Mouse (Mus musculus) midbrain, embryonic 15.5 days (tissue): ENCODE results near the gene Nol12. TPM values are rescaled to one million over a fixed set of nuclear protein-coding genes. Genes with fewer than 3 reads are reported as not detected.

Experiments
- ATAC-seq: fragments of 200-750 bp; cut with Nextera tagmentation; replicated peaks from 2 replicates; pipeline ENCODE4 v1.8.0; 2017; ENCODE audit warnings: moderate TSS enrichment
- H3K27ac ChIP-seq: fragments of 300-500 bp; sonication (generic); 2 replicates; pipeline ENCODE4 v1.5.1; 2015; ENCODE audit warnings: mild to moderate bottlenecking, inconsistent platforms
- H3K27me3 ChIP-seq: fragments of 300-500 bp; sonication (generic); replicated peaks from 2 replicates; pipeline ENCODE4 v1.6.1; 2015; ENCODE audit warnings: inconsistent platforms
- H3K36me3 ChIP-seq: fragments of 300-500 bp; sonication (generic); replicated peaks from 2 replicates; pipeline ENCODE4 v1.6.1; 2015; ENCODE audit warnings: inconsistent platforms
- H3K4me1 ChIP-seq: fragments of 300-500 bp; sonication (generic); 2 replicates; pipeline ENCODE4 v1.6.1; 2015; ENCODE audit warnings: inconsistent platforms
- H3K4me2 ChIP-seq: fragments of 300-500 bp; sonication (generic); 2 replicates; pipeline ENCODE4 v1.6.1; 2015; ENCODE audit warnings: inconsistent platforms, mild to moderate bottlenecking, moderate library complexity
- H3K4me3 ChIP-seq: fragments of 300-500 bp; sonication (generic); 2 replicates; pipeline ENCODE4 v1.5.1; 2015; ENCODE audit warnings: mild to moderate bottlenecking, inconsistent platforms
- H3K9ac ChIP-seq: fragments of 300-500 bp; sonication (generic); 2 replicates; pipeline ENCODE4 v1.6.1; 2015; ENCODE audit warnings: mild to moderate bottlenecking, inconsistent platforms
- H3K9me3 ChIP-seq: fragments of 300-500 bp; sonication (generic); 2 replicates; pipeline ENCODE4 v1.6.1; 2016; ENCODE audit warnings: inconsistent platforms
- WGBS: fragments of 180-500 bp; shearing (Covaris S2); methylation state at CpG from one replicate; pipeline ENCODE4 v1.1.7; 2015; ENCODE audit warnings: mixed read lengths; 5-methylcytosine and 5-hydroxymethylcytosine counted together
- polyA plus RNA-seq: library from polyadenylated mRNA; unstranded; fragments of >200 nt; fragmentation: Nextera tagmentation; extraction: Ambion mirVana; gene quantifications from 2 replicates; pipeline ENCODE4 v1.2.1, GENCODE M21; 2015

Gene Nol12
- polyA plus RNA-seq: 62.5 and 65.8 TPM in 2 replicates

- no peaks in the 10 kb centered on the region for H3K27me3 ChIP-seq
- ATAC-seq: peak; percentile 89
- no peaks in the 10 kb centered on the region for H3K9me3 ChIP-seq
- peaks cover 17% of the 10 kb centered on the region for H3K4me1 ChIP-seq
- peak within 1 kb of the TSS; percentile 65 for H3K4me2 ChIP-seq
- WGBS: 0% methylated on average over 42 of the region's 42 CpGs
- H3K4me3 ChIP-seq: peak within 1 kb of the TSS; percentile 80
- peak within 1 kb of the TSS; percentile 84 for H3K9ac ChIP-seq
- peak within 1 kb of the TSS; percentile 88 for H3K27ac ChIP-seq
- peaks cover 13% of the 10 kb centered on the region; the same call in 1 of the 2 replicates for H3K36me3 ChIP-seq
These were observed at the start of gene Nol12 for GRCm38 (mm10) chr15:78934784-78935320. Nol12 (plus strand) TSS chr15:78934933.

- Histone ChIP-seq H3K4me2 (no peak overlapping the region), H3K27ac (no peak overlapping the region), H3K36me3 (peaks cover 24% of the 10 kb centered on the region), H3K4me1 (no peaks in the 10 kb centered on the region), H3K4me3 (no peak overlapping the region), H3K9me3 (no peaks in the 10 kb centered on the region), H3K9ac (no peak overlapping the region), H3K27me3 (no peaks in the 10 kb centered on the region)
- WGBS: 22% methylated on average over 13 of the region's 13 CpGs
- ATAC-seq: no peak
These were observed 45.3 kb upstream of the Nol12 start for GRCm38 (mm10) chr15:78889401-78889853.

- Histone ChIP-seq H3K27me3 (no peaks in the 10 kb centered on the region), H3K36me3 (peaks cover 12% of the 10 kb centered on the region), H3K9ac (no peak overlapping the region), H3K4me3 (no peak overlapping the region), H3K27ac (no peak overlapping the region), H3K4me2 (no peak overlapping the region), H3K9me3 (no peaks in the 10 kb centered on the region), H3K4me1 (no peaks in the 10 kb centered on the region)
- ATAC-seq: no peak
- 72% methylated on average over 7 of the region's 7 CpGs for WGBS
These were observed 42.3 kb upstream of the Nol12 start for GRCm38 (mm10) chr15:78892440-78892839.

- H3K27ac ChIP-seq: no peak overlapping the region
- WGBS: 64% methylated on average over 13 of the region's 13 CpGs
These were observed 40.0 kb upstream of the Nol12 start for GRCm38 (mm10) chr15:78894726-78895125.

GRCm38 (mm10) chr15:78895741-78896140 is 39.0 kb upstream of the Nol12 start:
- no peak overlapping the region for H3K4me3 ChIP-seq
- H3K36me3 ChIP-seq: peaks cover 7% of the 10 kb centered on the region
- ATAC-seq: no peak
- H3K9ac ChIP-seq: no peak overlapping the region
- no peak overlapping the region for H3K27ac ChIP-seq
- H3K27me3 ChIP-seq: peaks cover 24% of the 10 kb centered on the region
- peaks cover 17% of the 10 kb centered on the region for H3K4me1 ChIP-seq
- H3K4me2 ChIP-seq: no peak overlapping the region
- H3K9me3 ChIP-seq: no peaks in the 10 kb centered on the region
- WGBS: 78% methylated on average over 2 of the region's 2 CpGs

More at GRCm38 (mm10) chr15:78894726-78895125, 40.0 kb upstream of the Nol12 start:
- no peak for ATAC-seq
- Histone ChIP-seq H3K36me3 (peaks cover 10% of the 10 kb centered on the region), H3K4me1 (peaks cover 7% of the 10 kb centered on the region), H3K9me3 (no peaks in the 10 kb centered on the region), H3K4me3 (no peak overlapping the region), H3K27me3 (peaks cover 14% of the 10 kb centered on the region), H3K4me2 (no peak overlapping the region), H3K9ac (no peak overlapping the region)

- no peak for ATAC-seq
- 80% methylated on average over 3 of the region's 3 CpGs for WGBS
- Histone ChIP-seq H3K4me3 (no peak overlapping the region), H3K4me1 (peaks cover 18% of the 10 kb centered on the region), H3K9ac (no peak overlapping the region), H3K9me3 (no peaks in the 10 kb centered on the region), H3K27me3 (peaks cover 28% of the 10 kb centered on the region), H3K36me3 (peaks cover 7% of the 10 kb centered on the region), H3K27ac (no peak overlapping the region), H3K4me2 (no peak overlapping the region)
These were observed 38.6 kb upstream of the Nol12 start for GRCm38 (mm10) chr15:78896149-78896548.

GRCm38 (mm10) chr15:78897488-78897887 is 37.2 kb upstream of the Nol12 start:
- peaks cover 18% of the 10 kb centered on the region for H3K4me1 ChIP-seq
- 89% methylated on average over 4 of the region's 4 CpGs for WGBS

GRCm38 (mm10) chr15:78898507-78899001 is 36.2 kb upstream of the Nol12 start:
- Histone ChIP-seq H3K9ac (no peak overlapping the region), H3K27ac (no peak overlapping the region), H3K4me2 (no peak overlapping the region), H3K9me3 (no peaks in the 10 kb centered on the region), H3K27me3 (peaks cover 28% of the 10 kb centered on the region), H3K4me1 (peaks cover 18% of the 10 kb centered on the region), H3K36me3 (no peaks in the 10 kb centered on the region), H3K4me3 (no peak overlapping the region)
- WGBS: 54% methylated on average over 6 of the region's 6 CpGs
- no peak for ATAC-seq

More at GRCm38 (mm10) chr15:78897488-78897887, 37.2 kb upstream of the Nol12 start:
- Histone ChIP-seq H3K9ac (no peak overlapping the region), H3K4me3 (no peak overlapping the region), H3K9me3 (no peaks in the 10 kb centered on the region), H3K27ac (no peak overlapping the region), H3K36me3 (0 out of 2 replicates have a peak, but pooled peaks cover 1% of the 10 kb centered on the region), H3K4me2 (no peak overlapping the region), H3K27me3 (peaks cover 28% of the 10 kb centered on the region)
- no peak for ATAC-seq

- H3K27me3 ChIP-seq: peaks cover 28% of the 10 kb centered on the region
- H3K9ac ChIP-seq: peak within 1 kb of the TSS; percentile 58
- WGBS: 2% methylated on average over 20 of the region's 20 CpGs
- peaks cover 18% of the 10 kb centered on the region for H3K4me1 ChIP-seq
- H3K4me3 ChIP-seq: peak within 1 kb of the TSS; percentile 49
- H3K36me3 ChIP-seq: no peaks in the 10 kb centered on the region
- no peaks in the 10 kb centered on the region for H3K9me3 ChIP-seq
- H3K27ac ChIP-seq: no peak within 1 kb of the TSS
- ATAC-seq: no peak
- H3K4me2 ChIP-seq: peak within 1 kb of the TSS; percentile 97
These were observed 35.4 kb upstream of the Nol12 start, which contains the start of gene Gm49510 for GRCm38 (mm10) chr15:78899409-78899739. Gm49510 (plus strand) TSS chr15:78899667.

GRCm38 (mm10) chr15:78899740-78900584 is 34.8 kb upstream of the Nol12 start, which contains the start of gene Sh3bp1:
Sh3bp1 (plus strand) TSS chr15:78899768.
- Histone ChIP-seq H3K9ac (peak within 1 kb of the TSS; percentile 58), H3K27ac (no peak within 1 kb of the TSS), H3K36me3 (no peaks in the 10 kb centered on the region), H3K9me3 (no peaks in the 10 kb centered on the region), H3K4me3 (peak within 1 kb of the TSS; percentile 49), H3K4me1 (peaks cover 18% of the 10 kb centered on the region), H3K4me2 (peak within 1 kb of the TSS; percentile 97), H3K27me3 (peaks cover 28% of the 10 kb centered on the region)
- WGBS: 2% methylated on average over 47 of the region's 47 CpGs
- no peak; the same call in 1 of the 2 replicates for ATAC-seq

GRCm38 (mm10) chr15:78900585-78901421 is 33.9 kb upstream of the Nol12 start:
- H3K36me3 ChIP-seq: no peaks in the 10 kb centered on the region
- 27% methylated on average over 18 of the region's 18 CpGs for WGBS
- peaks cover 28% of the 10 kb centered on the region for H3K27me3 ChIP-seq
- H3K4me3 ChIP-seq: peak overlapping the region; percentile 49; the same call in 1 of the 2 replicates
- H3K4me2 ChIP-seq: peak overlapping the region; percentile 97
- H3K27ac ChIP-seq: no peak overlapping the region
- H3K4me1 ChIP-seq: peaks cover 18% of the 10 kb centered on the region
- no peaks in the 10 kb centered on the region for H3K9me3 ChIP-seq
- H3K9ac ChIP-seq: no peak overlapping the region; the same call in 1 of the 2 replicates
- ATAC-seq: no peak

GRCm38 (mm10) chr15:78901422-78901789 is 33.3 kb upstream of the Nol12 start:
- H3K4me2 ChIP-seq: no peak overlapping the region
- H3K4me3 ChIP-seq: no peak overlapping the region
- no peaks in the 10 kb centered on the region for H3K36me3 ChIP-seq
- H3K9ac ChIP-seq: no peak overlapping the region
- H3K4me1 ChIP-seq: peaks cover 18% of the 10 kb centered on the region
- 46% methylated on average over 8 of the region's 8 CpGs for WGBS
- H3K27ac ChIP-seq: no peak overlapping the region
- H3K27me3 ChIP-seq: peaks cover 28% of the 10 kb centered on the region
- ATAC-seq: no peak
- no peaks in the 10 kb centered on the region for H3K9me3 ChIP-seq
